Mouse (Mus musculus) small intestine, adult 2 months (tissue): ENCODE results near the gene Mpv17. TPM values are rescaled to one million over a fixed set of nuclear protein-coding genes. Genes with fewer than 3 reads are reported as not detected.

ENCODE experiments used
- H3K27ac ChIP-seq: fragments of 200-500 bp; 2 replicates; pipeline ENCODE4 v1.5.1; 2012; ENCODE audit warnings: low read depth, low read length, control low read depth, inconsistent platforms; ENCODE audit not compliant: insufficient read depth
- H3K27me3 ChIP-seq: fragments of 200-500 bp; 2 replicates; pipeline ENCODE4 v1.6.1; 2012; ENCODE audit warnings: mild to moderate bottlenecking, moderate library complexity, low read length, inconsistent platforms; ENCODE audit not compliant: control insufficient read depth, insufficient read depth
- H3K36me3 ChIP-seq: fragments of 200-500 bp; 2 replicates; pipeline ENCODE4 v1.6.1; 2012; ENCODE audit warnings: mild to moderate bottlenecking, low read length, control low read depth, inconsistent platforms; ENCODE audit not compliant: control insufficient read depth, insufficient read depth
- H3K4me1 ChIP-seq: fragments of 200-500 bp; 2 replicates; pipeline ENCODE4 v1.6.1; 2012; ENCODE audit warnings: low read length, inconsistent platforms, mixed read lengths; ENCODE audit not compliant: control insufficient read depth, insufficient read depth, insufficient read length
- H3K4me3 ChIP-seq: fragments of 200-500 bp; 2 replicates; pipeline ENCODE4 v1.5.1; 2012; ENCODE audit warnings: low read depth, mild to moderate bottlenecking, control low read depth, inconsistent platforms, low read length, moderate library complexity
- CTCF ChIP-seq: fragments of 200-500 bp; IDR thresholded peaks from 2 replicates; pipeline ENCODE4 v1.5.1; 2012; ENCODE audit warnings: low read depth, mild to moderate bottlenecking, control low read depth, inconsistent platforms, low read length, moderate library complexity, mixed read lengths; ENCODE audit not compliant: insufficient replicate concordance, insufficient read length; ENCODE audit errors: extremely low read depth
- POLR2A ChIP-seq: fragments of 200-500 bp; IDR thresholded peaks from 2 replicates; pipeline ENCODE4 v1.6.1; 2012; ENCODE audit warnings: low read depth, mild to moderate bottlenecking, control low read depth, inconsistent platforms, low read length, moderate library complexity
- WGBS: fragments of 180-500 bp; shearing (Covaris S2); methylation state at CpG from one replicate; pipeline ENCODE4 v1.1.7; 2018; 5-methylcytosine and 5-hydroxymethylcytosine counted together
- polyA plus RNA-seq: library from polyadenylated mRNA; depleted of rRNA; stranded (reverse); fragments of >200 nt; gene quantifications from 2 replicates; pipeline ENCODE4 v1.2.3, GENCODE M21; 2012

Gene Mpv17
- polyA plus RNA-seq, 1 experiment, result 33.2 TPM

GRCm38 (mm10) chr5:31121111-31121510 lies 32.9 kb downstream of the Mpv17 start:
- TF ChIP-seq POLR2A, result no peak
- no peak for TF ChIP-seq CTCF
- H3K36me3 ChIP-seq, result no peaks in the 10 kb centered on the region
- WGBS, result 69% methylated on average over 8 of the region's 8 CpGs
- no peaks in the 10 kb centered on the region for H3K4me1 ChIP-seq
- H3K27ac ChIP-seq, result no peak overlapping the region
- no peak overlapping the region for H3K4me3 ChIP-seq
- H3K27me3 ChIP-seq, result no peaks in the 10 kb centered on the region

- Histone ChIP-seq H3K27me3 (no peaks in the 10 kb centered on the region), H3K4me3 (no peak overlapping the region), H3K36me3 (no peaks in the 10 kb centered on the region), H3K27ac (no peak overlapping the region), H3K4me1 (no peaks in the 10 kb centered on the region)
- no peak for TF ChIP-seq POLR2A
- TF ChIP-seq CTCF, result no peak
- WGBS, result 31% methylated on average over 10 of the region's 10 CpGs
Observed at GRCm38 (mm10) chr5:31116912-31117311, 37.1 kb downstream of the Mpv17 start.

GRCm38 (mm10) chr5:31116354-31116753 lies 37.7 kb downstream of the Mpv17 start, which contains the start of gene Trim54:
TSS of gene Trim54 (plus strand) at chr5:31116712.
- H3K27me3 ChIP-seq, result no peaks in the 10 kb centered on the region
- TF ChIP-seq POLR2A (no peak), CTCF (no peak)
- no peak within 1 kb of the TSS for H3K27ac ChIP-seq
- no peaks in the 10 kb centered on the region for H3K36me3 ChIP-seq
- 38% methylated on average over 3 of the region's 3 CpGs for WGBS
- H3K4me1 ChIP-seq, result no peaks in the 10 kb centered on the region
- no peak within 1 kb of the TSS for H3K4me3 ChIP-seq

- no peak overlapping the region for H3K4me3 ChIP-seq
- WGBS, result 25% methylated on average over 7 of the region's 7 CpGs
- no peaks in the 10 kb centered on the region for H3K36me3 ChIP-seq
- H3K27me3 ChIP-seq, result no peaks in the 10 kb centered on the region
- TF ChIP-seq POLR2A (no peak), CTCF (no peak)
- H3K27ac ChIP-seq, result no peak overlapping the region
- H3K4me1 ChIP-seq, result no peaks in the 10 kb centered on the region
Observed at GRCm38 (mm10) chr5:31110781-31111180, 43.3 kb downstream of the Mpv17 start.

- no peaks in the 10 kb centered on the region for H3K36me3 ChIP-seq
- H3K4me1 ChIP-seq, result no peaks in the 10 kb centered on the region
- H3K27me3 ChIP-seq, result no peaks in the 10 kb centered on the region; the same call in 1 of the 2 replicates
- no peak within 1 kb of the TSS for H3K27ac ChIP-seq
- H3K4me3 ChIP-seq, result no peak within 1 kb of the TSS
- no peak for TF ChIP-seq CTCF
- no peak for TF ChIP-seq POLR2A
- WGBS, result 90% methylated on average over 18 of the region's 18 CpGs
Observed at GRCm38 (mm10) chr5:31108000-31108490, 46.0 kb downstream of the Mpv17 start, which contains the start of gene Slc30a3. TSS of gene Slc30a3 (minus strand) at chr5:31108237.

GRCm38 (mm10) chr5:31105814-31106335 lies 48.2 kb downstream of the Mpv17 start, which contains the start of gene Dnajc5g:
TSS of gene Dnajc5g (plus strand) at chr5:31106285.
- peaks cover 6% of the 10 kb centered on the region; the same call in 1 of the 2 replicates for H3K27me3 ChIP-seq
- no peaks in the 10 kb centered on the region for H3K36me3 ChIP-seq
- no peak within 1 kb of the TSS for H3K27ac ChIP-seq
- no peak for TF ChIP-seq POLR2A
- TF ChIP-seq CTCF, result no peak
- WGBS, result 76% methylated on average over 9 of the region's 9 CpGs
- no peak within 1 kb of the TSS for H3K4me3 ChIP-seq
- H3K4me1 ChIP-seq, result no peaks in the 10 kb centered on the region

- Histone ChIP-seq H3K27ac (no peak overlapping the region), H3K4me3 (peak overlapping the region; percentile 47), H3K36me3 (no peaks in the 10 kb centered on the region), H3K4me1 (peaks cover 16% of the 10 kb centered on the region), H3K27me3 (peaks cover 51% of the 10 kb centered on the region)
- TF ChIP-seq POLR2A (no peak), CTCF (no peak)
- WGBS, result 33% methylated on average over 11 of the region's 11 CpGs
Observed at GRCm38 (mm10) chr5:31095711-31096480, 58.2 kb downstream of the Mpv17 start.
